Mouse (Mus musculus) heart, postnatal 0 days (tissue): ENCODE results near the gene 4931406C07Rik. TPM values are rescaled to one million over a fixed set of nuclear protein-coding genes. Genes with fewer than 3 reads are reported as not detected.
"Not testable (repeated sequence)": the region's sequence is repeated elsewhere in the genome, so short reads cannot be mapped to it uniquely, and the experiment has no call there.

ENCODE experiments used
- ATAC-seq: fragments of 200-750 bp; cut with Nextera tagmentation; 2 replicates; pipeline ENCODE4 v1.8.0; 2017; ENCODE audit warnings: low read depth, moderate number of reproducible peaks, moderate library complexity; ENCODE audit not compliant: insufficient read depth
- DNase-seq: peaks from one replicate; pipeline ENCODE4 v3.0.0-alpha.2; 2016; ENCODE audit warnings: low spot score
- H3K27ac ChIP-seq: fragments of 300-500 bp; sonication (generic); 2 replicates; pipeline ENCODE4 v1.5.1; 2014; ENCODE audit warnings: low read depth, mild to moderate bottlenecking
- H3K27me3 ChIP-seq: fragments of 300-500 bp; sonication (generic); 2 replicates; pipeline ENCODE4 v1.6.1; 2014; ENCODE audit warnings: low read length, mixed read lengths; ENCODE audit not compliant: control insufficient read depth, insufficient read depth
- H3K36me3 ChIP-seq: fragments of 300-500 bp; sonication (generic); replicated peaks from 2 replicates; pipeline ENCODE4 v1.6.1; 2014; ENCODE audit warnings: low read length, mixed read lengths; ENCODE audit not compliant: control insufficient read depth, insufficient read depth
- H3K4me1 ChIP-seq: fragments of 300-500 bp; sonication (generic); 2 replicates; pipeline ENCODE4 v1.6.1; 2014; ENCODE audit warnings: antibody characterized with exemption; ENCODE audit not compliant: control insufficient read depth, insufficient read depth
- H3K4me2 ChIP-seq: fragments of 300-500 bp; sonication (generic); 2 replicates; pipeline ENCODE4 v1.6.1; 2014; ENCODE audit warnings: low read depth, mild to moderate bottlenecking, low read length, moderate library complexity
- H3K4me3 ChIP-seq: fragments of 300-500 bp; sonication (generic); 2 replicates; pipeline ENCODE4 v1.5.1; 2014; ENCODE audit warnings: low read depth, low read length
- H3K9ac ChIP-seq: fragments of 300-500 bp; sonication (generic); replicated peaks from 2 replicates; pipeline ENCODE4 v1.6.1; 2014; ENCODE audit warnings: low read depth, low read length, mixed read lengths
- H3K9me3 ChIP-seq: fragments of 300-500 bp; sonication (generic); replicated peaks from 2 replicates; pipeline ENCODE4 v1.6.1; 2016; ENCODE audit warnings: low read length; ENCODE audit not compliant: control insufficient read depth
- CTCF ChIP-seq: IDR thresholded peaks from 2 replicates; pipeline ENCODE4 v1.5.1; 2016; ENCODE audit warnings: antibody characterized with exemption, control low read depth, low read depth
- EP300 ChIP-seq: IDR thresholded peaks from 2 replicates; pipeline ENCODE4 v1.6.1; 2016; ENCODE audit warnings: antibody characterized with exemption, low read depth
- WGBS: fragments of 180-500 bp; shearing (Covaris S2); extraction: QIAGEN DNeasy Blood & Tissue Kit; methylation state at CpG from one replicate; pipeline ENCODE4 v1.1.7; 2014; 5-methylcytosine and 5-hydroxymethylcytosine counted together
- polyA plus RNA-seq: library from polyadenylated mRNA; unstranded; fragments of >200 nt; fragmentation: Nextera tagmentation; extraction: Ambion mirVana; gene quantifications from 2 replicates; pipeline ENCODE4 v1.2.1, GENCODE M21; 2015
- total RNA-seq: library from RNA; depleted of rRNA; stranded (reverse); fragments of >200 nt; gene quantifications from 2 replicates; pipeline ENCODE4 v1.2.3, GENCODE M21; 2014; ENCODE audit warnings: low replicate concordance; rRNA removed

4931406C07Rik gene
- total RNA-seq (1.6 and 6.6 TPM in 2 replicates), polyA plus RNA-seq (6.4 and 6.8 TPM in 2 replicates)

- Histone ChIP-seq H3K4me2 (peak within 1 kb of the TSS; percentile 77), H3K27ac (peak within 1 kb of the TSS; percentile 93), H3K27me3 (no peaks in the 10 kb centered on the region), H3K36me3 (peaks cover 31% of the 10 kb centered on the region), H3K9me3 (no peaks in the 10 kb centered on the region), H3K9ac (peak within 1 kb of the TSS; percentile 93), H3K4me1 (peaks cover 36% of the 10 kb centered on the region), H3K4me3 (peak within 1 kb of the TSS; percentile 85)
- peak; percentile 66 for ATAC-seq
- WGBS = under 1% methylated on average over 35 of the region's 35 CpGs
- TF ChIP-seq EP300 (no peak; the same call in 1 of the 2 replicates), CTCF (no peak)
- peak; percentile 33 for DNase-seq
Measured at GRCm38 (mm10) chr9:15306398-15307119, at the start of gene 4931406C07Rik. 4931406C07Rik (minus strand) TSS chr9:15306448.

DNA sequence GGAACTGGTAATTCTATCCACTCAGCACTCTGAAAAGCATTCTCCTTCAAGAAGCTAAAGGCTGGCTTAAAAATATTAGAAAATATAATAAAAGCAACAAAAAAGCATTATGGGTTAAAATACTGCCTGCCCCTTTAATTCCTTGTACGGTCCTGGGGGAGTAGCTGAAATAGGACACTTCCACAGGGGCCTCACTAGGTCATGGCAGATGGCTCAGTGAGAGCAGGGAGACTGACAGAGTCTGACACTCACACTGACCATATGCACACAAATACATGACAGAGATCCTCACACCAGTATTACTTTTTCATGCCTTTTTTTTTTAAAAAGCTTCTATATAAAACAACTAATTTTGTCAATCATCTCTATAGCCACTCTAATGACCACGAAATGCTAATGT, 43.7 kb upstream of the 4931406C07Rik start:
- no peak overlapping the region for H3K4me3 ChIP-seq
- no peaks in the 10 kb centered on the region for H3K9me3 ChIP-seq
- TF ChIP-seq CTCF = no peak
- TF ChIP-seq EP300 = no peak
- peaks cover 56% of the 10 kb centered on the region for H3K36me3 ChIP-seq
- no peak overlapping the region for H3K27ac ChIP-seq
- no peak overlapping the region for H3K4me2 ChIP-seq
- 70% methylated on average over 2 of the region's 2 CpGs for WGBS
- ATAC-seq (no peak), DNase-seq (no peak)
- H3K4me1 ChIP-seq = no peaks in the 10 kb centered on the region
- no peak overlapping the region for H3K9ac ChIP-seq
- no peaks in the 10 kb centered on the region for H3K27me3 ChIP-seq

GRCm38 (mm10) chr9:15337776-15338175, 31.5 kb upstream of the 4931406C07Rik start:
- DNase-seq (no peak), ATAC-seq (no peak)
- no peak overlapping the region for H3K9ac ChIP-seq
- no peak overlapping the region for H3K4me2 ChIP-seq
- H3K9me3 ChIP-seq = no peaks in the 10 kb centered on the region
- no peaks in the 10 kb centered on the region for H3K4me1 ChIP-seq
- 84% methylated on average over 4 of the region's 4 CpGs for WGBS
- TF ChIP-seq EP300 (no peak), CTCF (no peak)
- H3K27me3 ChIP-seq = no peaks in the 10 kb centered on the region
- H3K27ac ChIP-seq = no peak overlapping the region
- no peak overlapping the region for H3K4me3 ChIP-seq
- H3K36me3 ChIP-seq = peaks cover 87% of the 10 kb centered on the region

GRCm38 (mm10) chr9:15318170-15318742, 12.0 kb upstream of the 4931406C07Rik start:
- Histone ChIP-seq H3K4me3 (no peak overlapping the region), H3K27ac (no peak overlapping the region), H3K4me1 (no peaks in the 10 kb centered on the region), H3K9me3 (no peaks in the 10 kb centered on the region), H3K27me3 (no peaks in the 10 kb centered on the region), H3K36me3 (peaks cover 57% of the 10 kb centered on the region), H3K4me2 (no peak overlapping the region), H3K9ac (no peak overlapping the region)
- ATAC-seq (no peak), DNase-seq (no peak)
- TF ChIP-seq EP300 (no peak), CTCF (no peak)
- WGBS = 79% methylated on average over 2 of the region's 2 CpGs

GRCm38 (mm10) chr9:15317223-15318169, 11.2 kb upstream of the 4931406C07Rik start:
- no peak overlapping the region for H3K27ac ChIP-seq
- H3K27me3 ChIP-seq = no peaks in the 10 kb centered on the region
- no peak overlapping the region for H3K9ac ChIP-seq
- H3K4me1 ChIP-seq = no peaks in the 10 kb centered on the region
- H3K4me2 ChIP-seq = no peak overlapping the region
- no peak for TF ChIP-seq CTCF
- TF ChIP-seq EP300 = no peak
- no peak for DNase-seq
- 58% methylated on average over 5 of the region's 5 CpGs for WGBS
- ATAC-seq = no peak
- H3K36me3 ChIP-seq = peaks cover 54% of the 10 kb centered on the region
- no peaks in the 10 kb centered on the region for H3K9me3 ChIP-seq
- H3K4me3 ChIP-seq = no peak overlapping the region

- not testable (repeated sequence) for H3K27me3 ChIP-seq, H3K9me3 ChIP-seq, H3K9ac ChIP-seq, H3K4me3 ChIP-seq, H3K4me2 ChIP-seq, H3K4me1 ChIP-seq, DNase-seq, ATAC-seq, H3K27ac ChIP-seq
- 100% methylated on average over 1 of the region's 2 CpGs for WGBS
- H3K36me3 ChIP-seq = peaks cover 50% of the 10 kb centered on the region
Measured at GRCm38 (mm10) chr9:15316296-15316695, 10.0 kb upstream of the 4931406C07Rik start.
